Mouse (Mus musculus): ENCODE measurements around the gene Rplp1.

DNA sequence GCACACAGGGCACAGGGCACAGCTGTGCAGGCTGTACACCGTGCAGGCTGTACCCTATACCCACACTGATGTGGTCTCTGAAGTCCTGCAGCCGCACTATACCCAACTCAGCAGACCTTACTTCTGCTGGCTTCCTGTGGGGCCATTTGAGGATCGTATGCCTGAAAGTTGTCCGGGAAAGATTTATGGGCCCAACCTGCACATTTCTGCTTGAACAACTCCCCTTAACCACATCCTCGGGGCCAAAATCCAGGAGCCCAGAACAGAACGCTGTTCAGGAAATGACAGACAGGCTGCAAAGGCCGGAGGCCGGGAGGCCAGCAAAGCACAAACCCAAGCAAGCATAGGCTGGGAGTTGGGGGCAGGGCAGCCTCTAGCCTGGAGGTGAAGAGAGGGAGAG, 41.0 kb downstream of the Rplp1 start:
- TF ChIP-seq POLR2A (IDR thresholded peaks at IDR 0.05; ENCODE audit: low read depth, low read length), result no peak
- no peak for TF ChIP-seq CTCF (IDR thresholded peaks at IDR 0.05; ENCODE audit: extremely low read depth, insufficient read length, insufficient replicate concordance, low read depth, low read length)
